14 mouse cellular contexts compared by ENCODE assay signal in genomic region chr11:77917166-77917565, GRCm38 (mm10). TPM values are rescaled to one million over a fixed set of nuclear protein-coding genes. Genes with fewer than 3 reads are reported as not detected.
DNase-seq lines count a peak whose midpoint lies in the region; ATAC-seq lines count a peak whose summit lies in the region.
"Had no signal": no experiment of that assay in that cellular context is flagged by ENCODE, and none has a peak within 500 bp of the region (broad histone marks: within the 10 kb centered on the region; RNA-seq: fewer than 3 reads in every experiment).

No protein-coding gene starts in this region.

- peaks cover 50% of the 10 kb centered on the region for H3K27me3 ChIP-seq in kidney, embryonic 16.5 days (ENCODE audit: insufficient read depth, low read length)
- H3K27me3 ChIP-seq in neural tube, embryonic 15.5 days (replicated peaks), result peaks cover 32% of the 10 kb centered on the region

- peak; percentile 22 for DNase-seq in gastrocnemius, adult 18-20 months (ENCODE audit: low spot score)
- DNase-seq in gastrocnemius, postnatal 14 days, result no peak
- peak; percentile 77 for DNase-seq in ES-CJ7 (ENCODE audit: low read depth, low spot score)
- DNase-seq in cerebellum, postnatal 25 days, result peak; percentile 68 to 73
- no peak for DNase-seq in thymus, postnatal 10 days (ENCODE audit: low spot score in 2 of 2)
- no peak for DNase-seq in c-Kit-positive CD71-positive TER-119-positive erythroid progenitor cells, embryonic 14.5 days (ENCODE audit: low spot score)
- DNase-seq: right cerebral cortex, postnatal 25 days had no signal

- peaks cover 3% of the 10 kb centered on the region; the same call in 1 of the 2 replicates for H3K4me1 ChIP-seq in kidney, embryonic 16.5 days (ENCODE audit: insufficient read depth, low read length)
- peaks cover 19% of the 10 kb centered on the region for H3K4me1 ChIP-seq in neural tube, embryonic 15.5 days

- intact Hi-C loops in gastrocnemius, postnatal 14 days (cut with DNase I; ENCODE audit: low total_unique reads), result no loop called here

- no peak for ATAC-seq in kidney, embryonic 16.5 days (ENCODE audit: low FRiP score, low TSS enrichment)
- ATAC-seq in neural tube, embryonic 15.5 days (ENCODE audit: low FRiP score), result no peak
- ATAC-seq: CD4-positive, CD25-positive, alpha-beta regulatory T cell, adult 4 months had no signal

- WGBS in kidney, embryonic 16.5 days, result 27% methylated on average over 10 of the region's 10 CpGs
- 51% methylated on average over 10 of the region's 10 CpGs for WGBS in neural tube, embryonic 15.5 days

- H3K9me3 ChIP-seq in kidney, embryonic 16.5 days (ENCODE audit: low read length), result no peaks in the 10 kb centered on the region
- no peaks in the 10 kb centered on the region for H3K9me3 ChIP-seq in neural tube, embryonic 15.5 days (replicated peaks)
- H3K9me3 ChIP-seq: neural tube, embryonic 12.5 days had no signal

- no peak overlapping the region for H3K4me2 ChIP-seq in kidney, embryonic 16.5 days (replicated peaks; ENCODE audit: low read depth, low read length)
- H3K4me2 ChIP-seq in neural tube, embryonic 15.5 days, result no peak overlapping the region
- H3K4me2 ChIP-seq: neural tube, embryonic 12.5 days had no signal

- 0 out of 2 replicates have a peak overlapping the region, but pooled peaks have one; percentile 14 for H3K27ac ChIP-seq in kidney, embryonic 16.5 days (ENCODE audit: low read length)
- no peak overlapping the region for H3K27ac ChIP-seq in neural tube, embryonic 15.5 days (replicated peaks)
- H3K27ac ChIP-seq: macrophage; neural tube, embryonic 12.5 days had no signal

- no peak overlapping the region for H3K4me3 ChIP-seq in kidney, embryonic 16.5 days (ENCODE audit: low read length)
- H3K4me3 ChIP-seq in neural tube, embryonic 15.5 days (replicated peaks), result no peak overlapping the region
- H3K4me3 ChIP-seq: neural tube, embryonic 12.5 days had no signal

- no peaks in the 10 kb centered on the region for H3K36me3 ChIP-seq in kidney, embryonic 16.5 days (ENCODE audit: insufficient read depth, low read length)
- H3K36me3 ChIP-seq in neural tube, embryonic 15.5 days, result no peaks in the 10 kb centered on the region
- H3K36me3 ChIP-seq: neural tube, embryonic 12.5 days had no signal

- no peak overlapping the region for H3K9ac ChIP-seq in kidney, embryonic 16.5 days (replicated peaks; ENCODE audit: low read length)
- H3K9ac ChIP-seq in neural tube, embryonic 15.5 days (replicated peaks), result no peak overlapping the region
- H3K9ac ChIP-seq: neural tube, embryonic 12.5 days had no signal

RNA-seq across cellular contexts. Expression of gene Sez6, which starts 13.4 kb away (rescaled TPM):
- total RNA-seq in gastrocnemius, adult 18-20 months (2021), result under 1 TPM; 0.12 to 0.16 TPM
- total RNA-seq in gastrocnemius, postnatal 14 days (2021), result under 1 TPM; 0.51 to 0.82 TPM
- polyA plus RNA-seq in kidney, embryonic 16.5 days (2015; fragmentation: Nextera tagmentation; extraction: Ambion mirVana), result 0.19 and 0.27 TPM in 2 replicates
- polyA plus RNA-seq in neural tube, embryonic 15.5 days (2015; fragmentation: Nextera tagmentation; extraction: Ambion mirVana), result 101 and 123 TPM in 2 replicates
- total RNA-seq: liver, adult 2 months had no signal
- polyA plus RNA-seq: CD4-positive, CD25-positive, alpha-beta regulatory T cell, adult 4 months; heart, postnatal 0 days; liver, adult 2 months; macrophage had no signal

RNA-seq across cellular contexts. Expression of gene Pipox, which starts 23.3 kb away (rescaled TPM):
- total RNA-seq in gastrocnemius, adult 18-20 months (2021), result not detected
- total RNA-seq in gastrocnemius, postnatal 14 days (2021), result under 1 TPM in 1 of 2 experiments, not detected in 1; 0.94 TPM
- 14.7 and 16.0 TPM in 2 replicates for polyA plus RNA-seq in kidney, embryonic 16.5 days (2015; fragmentation: Nextera tagmentation; extraction: Ambion mirVana)
- polyA plus RNA-seq in neural tube, embryonic 15.5 days (2015; fragmentation: Nextera tagmentation; extraction: Ambion mirVana), result 5.4 and 5.5 TPM in 2 replicates
- polyA plus RNA-seq: macrophage had no signal

Comparison
In these comparisons a context has a peak if more than half of its experiments do, and no peak if none do; other contexts are left out.
1. DNase-seq: peak in gastrocnemius, adult 18-20 months (single experiment), ES-CJ7 (single experiment) and cerebellum, postnatal 25 days (2 of 2); none in gastrocnemius, postnatal 14 days (single experiment), thymus, postnatal 10 days (0 of 2) and c-Kit-positive CD71-positive TER-119-positive erythroid progenitor cells, embryonic 14.5 days (single experiment).